Mouse (Mus musculus) midbrain, embryonic 11.5 days (tissue): ENCODE data around the gene Ntrk3. TPM values are rescaled to one million over a fixed set of nuclear protein-coding genes. Genes with fewer than 3 reads are reported as not detected.
A peak's percentile ranks its signal among the peaks of the same experiment; 100 is the strongest.

ENCODE experiments used
- ATAC-seq: fragments of 200-750 bp; cut with Nextera tagmentation; 2 replicates; pipeline ENCODE4 v1.8.0; 2017; ENCODE audit warnings: moderate TSS enrichment, moderate library complexity; ENCODE audit not compliant: low FRiP score
- DNase-seq: peaks from one replicate; pipeline ENCODE4 v3.0.0; 2015; ENCODE audit warnings: low spot score; ENCODE audit errors: missing footprints
- H3K27ac ChIP-seq: fragments of 300-500 bp; sonication (generic); 2 replicates; pipeline ENCODE4 v1.5.1; 2014; ENCODE audit warnings: low read depth, low read length
- H3K27me3 ChIP-seq: fragments of 300-500 bp; sonication (generic); 2 replicates; pipeline ENCODE4 v1.6.1; 2014; ENCODE audit warnings: mild to moderate bottlenecking, low read length, moderate library complexity, mixed read lengths; ENCODE audit not compliant: control insufficient read depth, insufficient read depth
- H3K36me3 ChIP-seq: fragments of 300-500 bp; sonication (generic); 2 replicates; pipeline ENCODE4 v1.6.1; 2014; ENCODE audit warnings: mild to moderate bottlenecking, low read length, moderate library complexity, mixed read lengths; ENCODE audit not compliant: control insufficient read depth, insufficient read depth
- H3K4me1 ChIP-seq: fragments of 300-500 bp; sonication (generic); 2 replicates; pipeline ENCODE4 v1.6.1; 2014; ENCODE audit warnings: low read length; ENCODE audit not compliant: control insufficient read depth, insufficient read depth
- H3K4me2 ChIP-seq: fragments of 300-500 bp; sonication (generic); 2 replicates; pipeline ENCODE4 v1.6.1; 2014; ENCODE audit warnings: mild to moderate bottlenecking, moderate library complexity
- H3K4me3 ChIP-seq: fragments of 300-500 bp; sonication (generic); 2 replicates; pipeline ENCODE4 v1.5.1; 2014; ENCODE audit warnings: low read depth, low read length
- H3K9ac ChIP-seq: fragments of 300-500 bp; sonication (generic); 2 replicates; pipeline ENCODE4 v1.6.1; 2014; ENCODE audit warnings: low read length
- H3K9me3 ChIP-seq: fragments of 300-500 bp; sonication (generic); 2 replicates; pipeline ENCODE4 v1.6.1; 2016; ENCODE audit warnings: low read length; ENCODE audit not compliant: control insufficient read depth
- WGBS: fragments of 180-500 bp; shearing (Covaris S2); extraction: QIAGEN DNeasy Blood & Tissue Kit; methylation state at CpG from one replicate; pipeline ENCODE4 v1.1.7; 2014; 5-methylcytosine and 5-hydroxymethylcytosine counted together
- polyA plus RNA-seq: library from polyadenylated mRNA; unstranded; fragments of >200 nt; fragmentation: Nextera tagmentation; extraction: Ambion mirVana; gene quantifications from 2 replicates; pipeline ENCODE4 v1.2.1, GENCODE M21; 2014

The Ntrk3 gene
- polyA plus RNA-seq, 1 experiment from 2014 or later, result 3.6 TPM

GRCm38 (mm10) chr7:78575556-78575955, 162.3 kb downstream of the Ntrk3 start:
- Histone ChIP-seq H3K9me3 (no peaks in the 10 kb centered on the region), H3K4me1 (0 out of 2 replicates have a peak, but pooled peaks cover 5% of the 10 kb centered on the region), H3K4me2 (peak overlapping the region; percentile 84; the same call in 1 of the 2 replicates), H3K36me3 (no peaks in the 10 kb centered on the region), H3K9ac (no peak overlapping the region), H3K4me3 (no peak overlapping the region), H3K27ac (no peak overlapping the region), H3K27me3 (peaks cover 21% of the 10 kb centered on the region)
- ATAC-seq (no peak), DNase-seq (peak; percentile 84)
- 15% methylated on average over 3 of the region's 3 CpGs for WGBS

GRCm38 (mm10) chr7:78571196-78571595, 166.6 kb downstream of the Ntrk3 start:
- Histone ChIP-seq H3K36me3 (no peaks in the 10 kb centered on the region), H3K27ac (no peak overlapping the region), H3K9me3 (no peaks in the 10 kb centered on the region), H3K9ac (no peak overlapping the region), H3K4me1 (no peaks in the 10 kb centered on the region), H3K4me2 (no peak overlapping the region), H3K4me3 (no peak overlapping the region), H3K27me3 (peaks cover 8% of the 10 kb centered on the region)
- DNase-seq (peak; percentile 60), ATAC-seq (no peak)
- 77% methylated on average over 2 of the region's 2 CpGs for WGBS

- DNase-seq, result no peak
- peak overlapping the region; percentile 35 for H3K4me2 ChIP-seq
- no peaks in the 10 kb centered on the region for H3K9me3 ChIP-seq
- no peaks in the 10 kb centered on the region for H3K27me3 ChIP-seq
- peak overlapping the region; percentile 31; the same call in 1 of the 2 replicates for H3K9ac ChIP-seq
- no peaks in the 10 kb centered on the region for H3K36me3 ChIP-seq
- WGBS, result 7% methylated on average over 5 of the region's 5 CpGs
- peak overlapping the region; percentile 14; the same call in 1 of the 2 replicates for H3K4me3 ChIP-seq
- peak; percentile 25; the same call in 1 of the 2 replicates for ATAC-seq
- H3K27ac ChIP-seq, result no peak overlapping the region
- no peaks in the 10 kb centered on the region for H3K4me1 ChIP-seq
Observed at GRCm38 (mm10) chr7:78569255-78569618, 168.6 kb downstream of the Ntrk3 start.

- WGBS, result 17% methylated on average over 16 of the region's 16 CpGs
- peak overlapping the region; percentile 14; the same call in 1 of the 2 replicates for H3K4me3 ChIP-seq
- no peaks in the 10 kb centered on the region for H3K36me3 ChIP-seq
- H3K9me3 ChIP-seq, result no peaks in the 10 kb centered on the region
- peak overlapping the region; percentile 31; the same call in 1 of the 2 replicates for H3K9ac ChIP-seq
- no peaks in the 10 kb centered on the region for H3K27me3 ChIP-seq
- no peak overlapping the region for H3K27ac ChIP-seq
- H3K4me2 ChIP-seq, result peak overlapping the region; percentile 35
- peak; percentile 95 for DNase-seq
- ATAC-seq, result peak; percentile 73
- H3K4me1 ChIP-seq, result no peaks in the 10 kb centered on the region
Observed at GRCm38 (mm10) chr7:78568411-78569254, 169.2 kb downstream of the Ntrk3 start.

- WGBS, result 52% methylated on average over 3 of the region's 3 CpGs
- H3K9me3 ChIP-seq, result no peaks in the 10 kb centered on the region
- no peaks in the 10 kb centered on the region for H3K36me3 ChIP-seq
- H3K9ac ChIP-seq, result no peak overlapping the region
- peak; percentile 84 for DNase-seq
- no peak overlapping the region for H3K4me3 ChIP-seq
- H3K27ac ChIP-seq, result no peak overlapping the region
- H3K4me2 ChIP-seq, result no peak overlapping the region
- no peaks in the 10 kb centered on the region for H3K4me1 ChIP-seq
- ATAC-seq, result no peak
- no peaks in the 10 kb centered on the region for H3K27me3 ChIP-seq
Observed at GRCm38 (mm10) chr7:78566617-78567016, 171.2 kb downstream of the Ntrk3 start.

GRCm38 (mm10) chr7:78565386-78565785, 172.4 kb downstream of the Ntrk3 start:
- no peaks in the 10 kb centered on the region for H3K27me3 ChIP-seq
- H3K9me3 ChIP-seq, result no peaks in the 10 kb centered on the region
- H3K27ac ChIP-seq, result no peak overlapping the region
- 95% methylated on average over 3 of the region's 3 CpGs for WGBS
- no peak overlapping the region for H3K4me3 ChIP-seq
- H3K9ac ChIP-seq, result no peak overlapping the region
- H3K36me3 ChIP-seq, result no peaks in the 10 kb centered on the region
- no peaks in the 10 kb centered on the region for H3K4me1 ChIP-seq
- ATAC-seq, result no peak
- DNase-seq, result peak; percentile 41
- H3K4me2 ChIP-seq, result no peak overlapping the region

- DNase-seq (peak; percentile 12), ATAC-seq (no peak)
- Histone ChIP-seq H3K27ac (no peak overlapping the region), H3K4me2 (no peak overlapping the region), H3K4me3 (no peak overlapping the region), H3K4me1 (no peaks in the 10 kb centered on the region), H3K27me3 (no peaks in the 10 kb centered on the region), H3K9me3 (no peaks in the 10 kb centered on the region), H3K36me3 (no peaks in the 10 kb centered on the region), H3K9ac (no peak overlapping the region)
- WGBS, result 90% methylated on average over 5 of the region's 5 CpGs
Observed at GRCm38 (mm10) chr7:78558503-78558902, 179.3 kb downstream of the Ntrk3 start.

- Histone ChIP-seq H3K4me2 (no peak overlapping the region), H3K27me3 (no peaks in the 10 kb centered on the region)
- no peak for ATAC-seq
Observed at GRCm38 (mm10) chr7:78555532-78555931, 182.3 kb downstream of the Ntrk3 start.

GRCm38 (mm10) chr7:78549461-78549860, 188.4 kb downstream of the Ntrk3 start:
- Histone ChIP-seq H3K9me3 (no peaks in the 10 kb centered on the region), H3K9ac (no peak overlapping the region), H3K4me2 (no peak overlapping the region), H3K4me1 (no peaks in the 10 kb centered on the region), H3K4me3 (no peak overlapping the region), H3K27ac (no peak overlapping the region), H3K27me3 (no peaks in the 10 kb centered on the region), H3K36me3 (no peaks in the 10 kb centered on the region)
- ATAC-seq, result no peak
- WGBS, result 88% methylated on average over 8 of the region's 8 CpGs
- no peak for DNase-seq

More at GRCm38 (mm10) chr7:78555532-78555931, 182.3 kb downstream of the Ntrk3 start:
- no peak for DNase-seq
- Histone ChIP-seq H3K9ac (no peak overlapping the region), H3K4me3 (no peak overlapping the region), H3K36me3 (no peaks in the 10 kb centered on the region), H3K4me1 (no peaks in the 10 kb centered on the region), H3K9me3 (no peaks in the 10 kb centered on the region), H3K27ac (no peak overlapping the region)
- 87% methylated on average over 5 of the region's 5 CpGs for WGBS
